Mouse (Mus musculus) cerebellum, adult (tissue): ENCODE data around the gene Dnase2b.

Source experiments
- ATAC-seq: cut with Nextera tagmentation; 2 replicates; pipeline ENCODE4 v1.9.2; 2017; ENCODE audit warnings: mild to moderate bottlenecking, moderate library complexity, mixed read lengths; ENCODE audit not compliant: insufficient number of reproducible peaks, low FRiP score, low TSS enrichment

Gene Dnase2b

GRCm38 (mm10) chr3:146577591-146577990, 37.8 kb downstream of the Dnase2b start:
- no peak for ATAC-seq

GRCm38 (mm10) chr3:146571341-146571740, 44.1 kb downstream of the Dnase2b start:
- ATAC-seq = no peak

DNA sequence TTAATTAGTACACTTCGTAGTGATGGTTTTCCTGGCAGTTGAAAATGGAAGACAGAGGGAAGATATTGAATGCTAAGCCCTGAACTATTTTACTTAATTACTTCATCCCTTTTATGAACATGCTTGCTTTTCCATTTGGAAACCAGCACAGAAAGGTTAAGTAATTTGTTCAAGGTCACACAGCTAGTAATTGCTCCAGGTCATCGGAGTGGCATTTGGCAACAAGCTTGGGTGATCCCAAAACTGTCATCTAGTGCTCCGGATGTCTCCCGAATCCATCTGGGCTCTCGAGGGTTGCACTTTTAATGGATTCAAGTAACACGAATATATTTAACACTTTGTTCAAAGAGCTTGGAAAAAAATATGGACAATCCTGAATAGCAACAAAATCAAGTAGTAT, 44.5 kb downstream of the Dnase2b start:
- no peak for ATAC-seq

DNA sequence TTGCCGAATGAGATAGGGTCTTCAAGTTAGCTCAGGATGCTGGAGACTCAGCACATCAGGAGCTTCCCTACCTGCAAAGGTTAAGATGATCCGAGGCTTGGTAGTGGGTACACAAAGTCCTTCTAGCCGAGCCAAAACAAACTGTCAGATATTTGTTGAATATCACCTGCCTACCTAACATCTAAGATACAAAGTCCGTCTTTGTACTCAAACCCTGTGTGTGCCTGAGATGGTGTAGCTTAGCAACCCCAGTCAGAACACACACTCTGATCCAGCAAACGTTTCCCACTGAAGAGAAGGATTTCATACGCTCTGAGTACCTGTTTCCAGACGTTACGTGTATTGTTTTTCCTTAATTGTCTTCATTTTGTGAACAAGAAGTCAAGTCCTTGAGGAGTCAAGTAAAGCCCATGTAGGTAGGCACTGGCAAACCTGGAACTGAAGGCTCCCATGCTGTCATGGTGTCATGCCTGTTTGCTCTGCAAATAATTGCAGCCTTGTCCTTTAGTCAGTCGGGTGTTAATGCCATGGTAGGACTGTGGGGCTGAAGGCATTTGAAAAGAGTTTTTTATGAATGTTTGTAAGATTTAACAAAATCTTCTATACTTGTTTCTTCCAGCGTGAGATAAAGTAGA, 45.1 kb downstream of the Dnase2b start, which contains the start of gene Uox:
Uox (plus strand) TSS at position 279 of the 635 bp plus-strand sequence.
- no peak for ATAC-seq

DNA sequence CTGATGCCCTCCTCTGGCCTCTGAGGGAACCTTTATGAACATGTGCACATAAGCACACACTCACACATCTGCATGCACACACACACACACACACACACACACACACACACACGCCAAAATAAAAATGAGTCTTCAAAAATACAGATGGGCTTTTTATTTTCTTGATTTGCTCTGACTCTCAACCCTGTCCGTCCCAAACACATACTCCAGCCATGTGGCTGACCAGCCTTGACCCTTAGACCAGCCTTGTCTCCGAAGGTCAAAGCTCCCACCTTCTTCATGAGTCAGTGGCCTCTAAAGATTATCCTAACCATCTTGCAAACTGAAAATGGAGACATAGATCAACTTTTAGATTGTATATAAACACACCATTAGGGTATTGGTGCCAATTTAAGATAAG, 45.8 kb downstream of the Dnase2b start:
- no peak for ATAC-seq

DNA sequence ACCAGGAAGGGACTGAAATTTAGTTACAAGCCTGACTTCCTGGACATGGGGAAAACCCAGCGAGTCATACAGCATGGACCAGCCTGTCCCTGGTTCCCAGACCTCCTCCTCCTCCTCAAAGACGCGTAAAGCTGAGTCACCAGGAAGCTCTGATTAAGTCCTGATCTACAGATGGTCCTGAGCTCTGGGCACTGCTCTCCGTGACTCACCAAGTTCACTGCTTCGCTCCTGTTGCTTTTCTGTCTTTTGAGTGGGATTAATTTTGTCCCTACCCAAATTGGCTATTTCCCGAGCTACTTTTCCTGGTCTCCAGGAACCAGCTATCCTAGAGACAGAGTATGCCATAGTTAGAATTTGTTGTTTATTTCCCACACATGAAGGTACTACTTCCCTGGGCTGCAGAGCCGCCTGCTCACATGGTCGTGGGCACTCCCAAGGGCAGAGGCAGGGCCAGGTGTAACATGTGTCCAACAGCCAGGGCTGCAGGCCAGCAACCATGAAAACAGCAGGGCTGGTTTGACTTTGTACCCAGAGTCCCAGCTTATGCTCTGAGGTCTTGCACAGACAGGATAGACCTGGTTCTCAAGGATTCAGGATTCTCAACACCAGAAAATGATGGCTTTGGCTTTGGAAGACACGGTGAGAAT, 47.4 kb downstream of the Dnase2b start:
- no peak for ATAC-seq

GRCm38 (mm10) chr3:146567366-146567765, 48.0 kb downstream of the Dnase2b start:
- ATAC-seq = no peak

DNA sequence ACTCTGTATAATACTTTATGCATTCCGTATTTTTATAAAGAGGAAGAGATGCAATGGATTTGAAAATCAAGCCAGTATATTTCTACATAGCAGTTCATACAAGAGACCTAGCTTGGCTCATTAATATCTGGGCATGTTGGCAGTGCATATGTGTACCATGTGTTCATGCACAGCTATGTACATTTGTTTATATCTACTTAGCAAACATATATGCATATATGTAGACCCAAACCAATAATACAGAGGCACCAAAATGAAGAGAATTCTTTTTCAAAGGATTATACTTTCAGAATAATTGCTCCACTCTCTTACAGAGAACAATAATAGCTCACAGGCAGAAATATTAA, 50.4 kb downstream of the Dnase2b start:
- ATAC-seq = no peak

GRCm38 (mm10) chr3:146564268-146565064, 50.9 kb downstream of the Dnase2b start:
- ATAC-seq = no peak

DNA sequence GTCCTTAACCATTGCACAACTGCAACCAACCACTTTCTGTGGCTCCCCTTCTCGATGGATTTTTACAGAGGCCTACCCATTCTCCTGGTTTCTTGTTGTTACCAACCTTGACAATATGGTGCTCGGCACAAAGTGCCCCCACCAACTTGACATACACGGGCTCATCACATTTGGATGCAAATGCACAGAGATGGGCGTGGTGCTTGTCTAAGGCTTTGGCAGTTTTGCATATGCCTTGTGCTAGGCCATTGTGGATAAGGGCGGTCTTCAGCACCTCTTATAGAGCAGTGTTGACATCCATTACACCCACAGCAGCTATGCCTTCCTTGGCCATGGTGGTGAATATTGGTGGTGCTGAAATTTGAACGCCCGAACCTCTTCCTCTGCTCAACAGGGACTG, 52.5 kb downstream of the Dnase2b start:
- ATAC-seq = no peak

DNA sequence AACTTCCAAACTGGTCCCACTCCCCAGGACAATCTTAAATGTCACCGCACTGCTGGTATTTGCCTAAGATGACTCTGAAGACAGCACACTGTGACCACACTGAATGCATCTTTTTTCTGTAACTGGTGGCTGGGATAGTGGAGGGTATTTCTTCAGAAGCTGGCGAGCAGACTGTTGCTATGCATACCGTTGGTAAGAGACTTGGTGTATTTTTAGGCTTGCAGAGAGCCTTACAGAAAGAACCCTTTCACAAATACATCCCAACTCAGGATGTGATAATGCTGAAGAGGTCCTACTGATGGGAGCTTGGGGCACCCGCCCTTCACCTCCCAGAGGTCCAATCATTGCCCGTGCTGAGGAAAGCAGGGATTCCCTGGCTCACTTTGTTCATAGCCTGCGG, 57.9 kb downstream of the Dnase2b start:
- no peak for ATAC-seq

DNA sequence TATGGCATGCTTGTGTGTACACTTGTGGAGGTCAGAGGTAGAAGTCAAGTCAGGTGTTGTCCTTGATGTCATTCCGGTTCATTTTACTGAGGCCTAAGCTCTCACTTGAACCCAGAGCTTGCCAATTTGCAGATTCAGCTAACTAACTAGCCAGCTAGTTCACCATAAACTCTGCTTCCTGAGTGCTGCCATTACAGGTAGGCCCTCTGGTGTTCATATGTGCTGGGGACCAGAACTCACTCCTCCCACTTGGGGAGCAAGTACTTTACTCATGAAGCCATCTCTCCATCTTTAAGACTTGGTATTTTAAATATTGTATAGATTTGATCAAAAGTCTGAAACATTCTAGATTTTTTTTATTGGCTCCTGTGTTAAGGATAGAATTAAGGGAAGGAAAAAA, 58.8 kb downstream of the Dnase2b start:
- no peak for ATAC-seq

GRCm38 (mm10) chr3:146554816-146555215, 60.6 kb downstream of the Dnase2b start:
- ATAC-seq = no peak

DNA sequence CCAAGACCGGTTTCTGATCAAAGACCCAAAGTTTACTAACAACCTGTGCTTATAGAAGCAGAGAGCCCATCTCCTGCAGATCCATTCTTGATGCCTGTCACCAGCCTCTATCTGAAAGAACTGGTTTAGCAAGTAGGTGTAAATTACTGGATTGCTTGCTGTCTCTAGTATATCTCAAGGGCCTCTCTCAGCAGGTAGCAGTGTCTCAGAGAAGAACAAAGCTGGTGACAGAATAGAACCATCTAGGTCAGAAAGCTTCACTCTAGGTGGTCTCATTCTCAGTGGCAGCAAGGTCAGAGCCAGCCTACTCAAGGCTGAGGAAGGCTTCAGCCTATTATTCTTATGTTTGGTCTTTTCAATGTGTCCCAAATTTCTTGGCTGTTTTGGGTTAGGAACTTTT, 71.8 kb downstream of the Dnase2b start:
- no peak for ATAC-seq

DNA sequence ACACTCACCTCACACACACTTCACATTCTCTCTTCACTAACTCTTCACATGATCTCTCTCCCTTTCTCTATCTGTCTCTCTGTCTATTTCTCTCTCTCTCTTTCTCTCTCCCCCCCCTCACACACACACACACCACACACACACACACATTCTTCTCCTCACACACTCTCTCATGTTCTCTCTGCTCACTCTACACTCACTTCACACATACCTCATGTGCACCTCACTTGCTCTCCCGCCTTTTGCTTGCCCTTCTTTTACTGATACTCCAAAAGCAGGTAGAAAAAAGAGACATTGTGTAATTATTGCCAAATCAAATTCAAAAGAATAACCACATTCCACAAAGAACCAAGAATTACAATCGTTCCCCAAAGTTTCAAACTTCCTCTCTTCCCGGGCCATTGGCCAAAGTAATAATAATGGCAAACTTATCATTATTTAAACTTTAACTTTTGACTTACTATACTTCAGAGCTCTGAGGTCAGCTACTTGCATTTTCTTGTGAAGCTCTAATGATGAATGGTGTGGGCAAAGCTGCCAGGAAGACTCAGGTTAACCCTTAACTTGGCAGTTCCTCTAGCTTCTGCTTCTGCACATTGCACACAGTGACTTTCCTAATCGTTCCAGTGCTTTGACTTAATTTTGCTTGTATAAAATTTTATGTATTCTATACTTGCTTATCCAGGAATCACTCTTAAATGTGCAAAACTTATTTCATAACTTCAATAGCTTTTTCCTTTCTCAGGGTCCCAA, 74.7 kb downstream of the Dnase2b start:
- no peak for ATAC-seq

DNA sequence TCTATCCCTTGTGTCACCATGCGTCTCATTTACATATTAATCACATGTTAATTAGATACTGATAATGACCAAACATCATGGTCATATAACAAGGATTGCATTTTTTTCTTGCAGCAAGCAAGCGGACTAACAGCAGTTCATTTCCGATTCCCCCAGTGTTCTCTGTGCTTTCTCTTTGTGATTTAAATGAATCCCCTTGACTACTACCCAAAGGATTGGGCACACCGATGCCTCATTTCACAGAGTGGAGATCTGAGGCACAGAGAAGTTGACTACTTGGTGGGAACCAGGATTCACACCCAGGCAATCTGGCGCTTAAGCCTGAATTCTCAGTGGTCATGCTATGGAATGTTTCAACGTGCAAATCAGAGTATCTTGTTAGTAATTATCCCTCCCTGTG, 80.4 kb downstream of the Dnase2b start:
- no peak for ATAC-seq
